Mouse (Mus musculus): ENCODE measurements at regions not wholly inside any gene's neighbourhood (a gene's known extent, or its start where the extent isn't known, plus 50 kb on each side); places are given as distances from the start of the nearest gene placed in this dataset.

- Histone ChIP-seq H3K4me3 (ENCODE audit: low read length) (no peak overlapping the region), H3K4me2 (ENCODE audit: low read length) (no peak overlapping the region), H3K4me1 (ENCODE audit: control insufficient read depth, insufficient read depth, low read depth, low read length) (no peaks in the 10 kb centered on the region), H3K27me3 (replicated peaks; ENCODE audit: control insufficient read depth, insufficient read depth, low read length) (no peaks in the 10 kb centered on the region), H3K36me3 (ENCODE audit: control insufficient read depth, insufficient read depth, low read length) (no peaks in the 10 kb centered on the region), H3K9me3 (ENCODE audit: control insufficient read depth, low read length) (no peaks in the 10 kb centered on the region), H3K27ac (ENCODE audit: low read depth, low read length) (no peak overlapping the region), H3K9ac (ENCODE audit: low read depth, low read length) (no peak overlapping the region)
- 0 out of 2 replicates have a peak, but pooled peaks have one; percentile 20 for ATAC-seq
- 43% methylated on average over 6 of the region's 6 CpGs for WGBS
Measured at GRCm38 (mm10) chr11:10689917-10690316, 424.1 kb upstream of the Vwc2 start.

- Histone ChIP-seq H3K9me3 (ENCODE audit: control insufficient read depth, low read length) (no peaks in the 10 kb centered on the region; the same call in 1 of the 2 replicates), H3K4me2 (ENCODE audit: low read length) (no peak overlapping the region), H3K4me3 (ENCODE audit: low read length) (no peak overlapping the region), H3K27me3 (replicated peaks; ENCODE audit: control insufficient read depth, insufficient read depth, low read length) (no peaks in the 10 kb centered on the region), H3K36me3 (ENCODE audit: control insufficient read depth, insufficient read depth, low read length) (no peaks in the 10 kb centered on the region), H3K9ac (ENCODE audit: low read depth, low read length) (no peak overlapping the region), H3K27ac (ENCODE audit: low read depth, low read length) (no peak overlapping the region), H3K4me1 (ENCODE audit: control insufficient read depth, insufficient read depth, low read depth, low read length) (no peaks in the 10 kb centered on the region)
- no peak for ATAC-seq
- 100% methylated on average over 1 of the region's 1 CpGs for WGBS
Measured at GRCm38 (mm10) chr11:10724991-10725390, 389.0 kb upstream of the Vwc2 start.

- 91% methylated on average over 8 of the region's 8 CpGs for WGBS
- H3K9ac ChIP-seq (ENCODE audit: low read depth, low read length), result no peak overlapping the region
Measured at GRCm38 (mm10) chr11:10728818-10729549, 385.0 kb upstream of the Vwc2 start.

More at GRCm38 (mm10) chr11:10728818-10729549, 385.0 kb upstream of the Vwc2 start:
- Histone ChIP-seq H3K4me3 (ENCODE audit: low read length) (no peak overlapping the region), H3K27me3 (replicated peaks; ENCODE audit: control insufficient read depth, insufficient read depth, low read length) (no peaks in the 10 kb centered on the region), H3K4me2 (ENCODE audit: low read length) (no peak overlapping the region), H3K4me1 (ENCODE audit: control insufficient read depth, insufficient read depth, low read depth, low read length) (no peaks in the 10 kb centered on the region), H3K27ac (ENCODE audit: low read depth, low read length) (no peak overlapping the region), H3K9me3 (ENCODE audit: control insufficient read depth, low read length) (no peaks in the 10 kb centered on the region; the same call in 1 of the 2 replicates), H3K36me3 (ENCODE audit: control insufficient read depth, insufficient read depth, low read length) (no peaks in the 10 kb centered on the region)
- no peak for ATAC-seq

Measured in hindbrain, embryonic 16.5 days (tissue).